Mouse (Mus musculus) heart, postnatal 14 days (tissue): Measurements from ENCODE around the gene Tmem210. TPM values are rescaled to one million over a fixed set of nuclear protein-coding genes. Genes with fewer than 3 reads are reported as not detected.

ENCODE experiments used
- DNase-seq, 2 experiments: peaks; one replicate each; pipeline ENCODE4 v3.0.0; 2021 to 2022
- intact Hi-C: fragments of 180-260 bp; cut with DNase I; formaldehyde crosslinking; loops from one replicate; pipeline ENCODE4 v1.15.1; 2025
- total RNA-seq, 2 experiments: library from RNA; stranded (reverse); gene quantifications; 2 replicates each; pipeline ENCODE4 v1.2.3; 2021

Gene Tmem210
- total RNA-seq, 2 experiments from 2014 or later = not detected

DNA sequence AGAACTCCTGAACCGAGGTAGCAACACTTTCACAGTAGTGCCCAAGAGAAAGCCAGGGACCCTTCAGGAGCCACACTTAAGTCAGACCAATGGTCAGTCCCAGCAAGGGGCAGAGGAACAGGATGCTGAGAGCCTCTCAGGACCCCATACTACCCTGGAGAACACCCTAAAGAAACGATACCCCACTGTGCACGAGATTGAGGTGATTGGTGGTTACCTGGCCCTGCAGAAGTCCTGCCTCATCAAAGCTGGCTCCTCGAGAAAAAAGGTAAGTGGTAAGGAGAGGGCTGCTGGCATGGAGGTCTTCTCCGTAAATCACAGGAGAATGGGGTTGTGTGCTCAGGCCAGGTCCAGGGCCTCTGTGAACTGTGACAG, 23.7 kb upstream of the Tmem210 start:
- no peak for DNase-seq
- intact Hi-C loops = no loop called here

GRCm38 (mm10) chr2:25264851-25265250, 23.1 kb upstream of the Tmem210 start:
- no peak for DNase-seq
- intact Hi-C loops = no loop called here

- intact Hi-C loops = no loop called here
- peak in 1 of 2 experiments; percentile 42 for DNase-seq
These were observed 21.9 kb upstream of the Tmem210 start for GRCm38 (mm10) chr2:25265897-25266656.

DNA sequence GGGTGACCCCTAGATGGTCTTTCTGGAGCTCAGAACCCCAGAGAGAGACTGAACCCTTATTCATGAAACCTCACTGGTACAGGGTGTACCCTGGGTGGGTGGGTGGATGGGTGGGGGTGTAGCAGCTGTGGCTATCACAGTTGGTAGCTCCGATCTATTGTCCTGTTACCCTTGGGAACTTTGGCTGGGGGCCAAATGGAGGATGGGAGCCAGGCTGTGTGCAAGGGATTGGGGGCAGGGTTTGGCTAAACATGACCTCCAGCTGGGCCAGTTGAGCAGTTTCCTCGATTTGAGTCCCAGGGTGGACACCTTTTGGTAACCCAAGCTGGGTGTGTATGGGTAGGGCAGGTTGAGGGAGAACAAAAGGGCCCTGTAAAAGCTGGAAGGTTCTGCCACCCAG, 21.2 kb upstream of the Tmem210 start:
- peak; percentile 45 to 59 for DNase-seq
- intact Hi-C loops = no loop called here

GRCm38 (mm10) chr2:25267241-25267640, 20.7 kb upstream of the Tmem210 start:
- intact Hi-C loops = no loop called here
- no peak for DNase-seq

DNA sequence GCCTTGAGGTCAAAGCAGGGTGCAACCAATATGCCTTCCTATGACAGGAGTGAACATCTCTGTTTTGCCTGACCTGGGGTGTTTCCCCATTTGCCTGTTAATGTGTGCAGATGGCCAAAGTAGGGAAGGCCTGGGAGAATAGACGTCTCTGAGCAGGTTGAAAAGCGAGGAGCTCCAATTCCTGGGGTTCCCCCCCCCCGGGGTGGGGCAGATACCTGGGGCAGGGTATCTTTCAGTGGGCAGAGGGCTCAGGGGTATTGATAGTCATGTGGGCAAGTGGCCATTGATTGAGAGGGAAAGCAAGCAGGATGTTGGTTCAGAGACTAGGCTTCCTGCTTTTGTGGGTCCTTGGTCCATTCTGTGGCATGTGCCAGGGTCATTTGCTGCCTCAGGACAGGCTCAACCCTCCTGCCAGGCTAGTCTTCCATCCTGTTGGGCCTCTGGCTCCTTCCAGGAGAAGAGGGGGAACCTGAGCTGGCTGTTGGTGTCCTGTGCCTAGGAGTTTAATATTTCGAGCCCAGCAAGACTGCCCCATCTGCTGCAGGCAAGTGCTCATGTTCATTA, 20.1 kb upstream of the Tmem210 start:
- DNase-seq = no peak
- intact Hi-C loops = no loop called here

DNA sequence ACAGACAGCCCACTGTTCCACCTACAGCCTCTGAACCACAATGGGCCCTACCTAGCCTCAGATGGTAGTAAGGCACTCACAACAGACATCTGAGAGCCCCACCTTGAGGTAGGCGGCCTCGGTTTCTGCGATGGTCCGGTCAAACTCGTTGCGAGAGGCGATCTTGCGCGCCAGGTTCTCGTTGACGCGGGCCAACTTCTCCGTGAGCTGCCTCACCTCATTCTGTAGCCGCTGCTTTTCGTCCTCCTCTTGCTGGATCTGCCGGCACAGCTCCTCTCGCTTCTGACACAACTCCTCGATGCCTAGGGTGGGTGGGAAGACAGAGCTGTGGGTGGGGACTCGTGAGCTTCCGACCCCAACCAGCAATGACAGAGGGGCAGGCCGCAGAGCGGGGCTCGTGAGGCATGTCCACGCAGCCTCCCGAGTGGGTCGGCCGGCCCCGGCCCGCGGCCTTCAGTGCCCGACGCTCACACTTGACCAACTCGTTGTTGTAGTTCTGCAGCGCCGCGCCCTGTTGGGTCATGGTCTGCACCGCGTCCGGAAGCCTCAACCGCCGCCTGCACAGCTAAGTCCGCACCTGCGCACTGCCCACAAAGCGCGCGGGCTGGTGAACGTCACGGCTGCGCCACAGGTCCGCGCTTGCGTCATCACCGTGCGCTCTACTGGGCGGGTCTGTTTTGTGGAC, 16.0 kb upstream of the Tmem210 start, which contains the start of the genes Ssna1 and Anapc2:
TSS of gene Ssna1 (minus strand) at position 612 of the 685 bp plus-strand sequence.
TSS of gene Anapc2 (plus strand) at position 652 of the 685 bp plus-strand sequence.
- peak; percentile 98 to 99 for DNase-seq
- intact Hi-C loops = no loop called here

- intact Hi-C loops = no loop called here
- DNase-seq = no peak
These were observed 15.4 kb upstream of the Tmem210 start for GRCm38 (mm10) chr2:25272515-25272914.

- intact Hi-C loops = no loop called here
- no peak for DNase-seq
These were observed 14.9 kb upstream of the Tmem210 start for GRCm38 (mm10) chr2:25273010-25273409.

DNA sequence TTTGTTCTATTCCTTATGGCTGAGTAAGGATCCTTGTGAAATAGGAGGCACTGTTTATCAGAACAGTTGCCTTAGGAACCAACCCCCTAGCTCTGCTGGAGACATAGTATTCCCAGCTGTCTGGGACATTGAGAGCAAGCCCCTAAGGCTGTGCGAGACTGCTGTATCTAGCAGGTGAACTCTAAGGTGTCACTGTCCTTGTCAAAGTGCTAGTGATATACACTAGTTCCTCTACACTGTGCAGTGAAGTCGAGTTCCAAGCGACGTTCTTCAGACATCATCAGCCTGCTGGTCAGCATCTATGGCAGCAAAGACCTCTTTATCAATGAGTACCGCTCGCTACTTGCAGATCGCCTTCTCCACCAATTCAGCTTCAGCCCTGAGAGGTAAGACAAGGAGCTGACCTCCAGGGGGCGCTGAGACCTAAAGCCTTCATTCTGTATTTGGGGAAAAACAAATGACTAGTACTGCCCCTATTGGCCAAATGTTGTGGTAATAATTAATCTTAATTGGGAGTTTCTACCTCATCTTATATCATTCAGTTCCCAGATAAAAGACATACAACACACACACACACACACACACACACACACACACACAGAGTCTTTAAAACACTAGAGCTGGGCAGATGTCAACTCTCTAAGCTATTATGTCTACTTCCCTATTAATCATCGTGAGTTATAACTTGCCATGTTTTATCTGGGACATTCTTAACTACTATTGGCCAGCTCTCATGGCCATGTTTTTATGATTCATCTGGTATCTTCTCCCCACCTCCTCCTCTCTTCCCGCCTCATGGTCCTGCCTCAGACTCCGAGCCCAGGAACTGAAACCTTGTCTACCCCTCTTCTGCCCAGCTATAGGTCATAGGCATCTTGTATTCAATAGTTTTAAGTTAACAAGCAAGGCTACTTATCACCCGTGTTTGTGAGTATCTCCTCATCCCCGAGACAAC, 8.7 kb upstream of the Tmem210 start:
- intact Hi-C loops = loop anchor here (5.0 kb wide), 1 partner anchor 53 kb away; the partner anchor contains the start of gene Man1b1

DNA sequence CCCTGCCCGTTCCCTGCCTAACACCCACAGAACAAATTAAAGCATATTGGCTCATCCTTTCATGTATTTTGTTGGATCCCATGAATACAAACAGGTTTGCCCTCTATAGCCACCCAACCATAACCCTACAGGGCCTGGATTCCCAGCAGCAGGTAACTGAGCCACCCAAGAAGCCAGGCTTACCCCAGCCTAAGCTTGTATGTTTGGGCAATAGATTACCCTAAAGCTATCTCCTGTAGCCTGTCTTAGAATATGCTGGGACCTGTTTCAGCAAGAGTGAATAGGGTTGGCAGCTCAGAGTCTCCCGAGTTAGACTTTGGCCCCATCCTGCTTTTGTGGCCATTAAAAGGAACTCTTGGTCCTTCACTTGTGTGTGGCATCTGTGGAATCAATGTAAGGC, 2.4 kb upstream of the Tmem210 start:
- intact Hi-C loops = no loop called here
- DNase-seq = no peak

More for the DNA sequence above, 8.7 kb upstream of the Tmem210 start:
- DNase-seq = peak; percentile 82 to 89

DNA sequence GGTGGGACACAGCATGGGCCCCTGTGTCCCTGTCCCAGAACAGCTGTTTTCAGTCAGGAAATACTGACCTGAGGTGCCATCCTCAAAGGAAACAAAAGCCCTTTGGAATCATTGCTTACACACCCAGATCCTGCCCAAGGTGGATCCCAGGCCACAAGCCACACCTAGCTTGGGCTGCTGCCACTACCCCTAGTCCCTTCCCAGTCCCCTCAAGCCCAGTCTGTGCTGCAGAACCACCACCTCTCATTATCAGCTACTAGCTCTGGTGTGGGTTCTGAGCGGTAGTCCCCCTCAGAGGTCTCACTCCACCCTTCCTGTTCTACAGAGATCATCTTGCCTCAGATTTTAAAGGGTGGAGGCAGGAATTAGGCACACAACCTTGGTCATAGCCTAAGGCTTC, 1.6 kb upstream of the Tmem210 start:
- no peak for DNase-seq
- intact Hi-C loops = no loop called here

DNA sequence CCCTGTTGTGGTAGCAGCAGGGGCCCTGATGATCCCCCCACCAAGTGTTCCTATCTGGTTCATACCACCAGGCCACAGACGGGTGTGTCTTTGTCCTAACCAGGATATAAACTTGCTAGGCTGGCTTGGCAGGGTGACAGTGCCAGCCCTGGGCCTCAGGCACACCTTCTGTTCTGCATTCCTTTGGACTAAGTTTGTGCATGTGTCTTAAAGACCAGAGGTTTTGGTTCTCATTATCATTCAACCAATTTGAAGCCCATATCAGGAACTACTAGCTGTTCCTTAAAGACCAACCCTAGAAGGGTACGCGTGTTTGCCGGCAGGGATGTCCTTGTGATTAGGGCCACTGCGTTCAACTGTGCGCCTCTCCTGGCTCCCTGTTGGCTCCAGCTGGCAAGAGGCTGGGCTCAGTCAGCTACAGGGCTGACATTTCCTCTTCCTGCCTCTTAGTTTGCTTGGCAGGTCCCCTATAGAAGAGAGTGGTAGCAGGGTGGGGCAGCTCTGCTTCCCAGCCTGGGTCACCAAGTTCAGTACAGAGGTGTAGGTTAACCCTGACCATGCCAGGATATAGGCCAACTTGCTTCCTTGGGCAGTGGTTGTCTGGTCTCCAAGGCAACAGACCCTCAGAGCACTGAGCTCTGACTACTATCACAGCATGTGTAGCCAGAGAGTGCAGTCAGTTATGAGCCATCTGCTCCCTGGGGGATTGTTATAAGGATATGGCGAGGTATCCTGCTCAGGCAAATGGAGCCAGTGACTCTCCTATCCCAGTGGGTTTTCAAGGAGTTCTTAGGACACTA, 908 bp upstream of the Tmem210 start:
- intact Hi-C loops = no loop called here
- no peak for DNase-seq

DNA sequence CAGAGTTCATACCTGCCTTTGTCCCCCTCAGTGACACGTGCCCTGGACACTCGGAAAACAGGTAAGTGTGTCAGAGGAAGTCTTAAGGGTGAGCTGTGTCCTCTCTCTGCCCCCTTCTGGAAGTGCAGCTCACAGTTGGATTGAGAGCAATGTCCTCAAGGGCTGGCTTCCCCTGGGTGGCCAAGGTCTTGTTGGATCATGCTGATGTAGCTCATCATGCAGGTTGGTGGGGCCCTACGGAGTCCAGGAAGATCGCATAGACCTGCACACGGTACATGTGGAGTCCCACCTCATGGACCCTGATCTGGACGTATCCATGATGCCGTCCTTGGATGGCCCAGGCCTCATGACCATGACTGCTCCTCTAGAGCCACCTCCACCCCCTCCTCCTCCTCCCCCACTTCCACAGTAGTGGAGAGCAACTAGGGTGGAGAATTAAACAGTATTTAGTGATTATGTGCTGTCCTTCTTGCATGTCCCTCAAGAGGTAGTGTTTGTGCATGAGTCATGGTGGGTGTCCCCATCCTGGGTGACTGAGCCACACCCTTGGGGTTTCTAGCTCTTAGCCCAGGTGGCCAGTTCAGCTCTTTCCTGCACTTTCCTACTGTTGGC, 895 bp downstream of the Tmem210 start:
- intact Hi-C loops = no loop called here
- DNase-seq = no peak

DNA sequence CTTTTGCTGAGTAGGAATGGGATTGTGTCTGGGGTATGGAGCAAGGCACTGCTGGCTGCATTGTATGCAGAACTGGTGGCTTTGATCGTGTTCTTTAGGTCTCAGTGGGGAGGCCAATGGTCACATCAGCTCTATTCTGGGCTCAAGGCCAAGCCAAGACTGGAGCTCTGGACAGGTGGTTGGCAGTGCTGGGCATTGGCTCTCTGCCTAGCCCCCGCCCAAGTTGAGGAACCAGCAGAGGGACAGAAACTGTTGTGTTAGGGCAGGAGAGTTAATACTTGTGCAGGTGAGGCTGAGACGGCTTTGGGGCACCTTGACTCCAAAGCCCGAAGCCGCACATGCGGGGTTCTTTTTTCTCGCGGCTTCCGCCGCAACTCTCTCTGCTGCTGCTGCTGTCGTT, 1.7 kb downstream of the Tmem210 start, which contains the start of gene Lrrc26:
TSS of gene Lrrc26 (plus strand) at position 265 of the 400 bp plus-strand sequence.
- peak in 1 of 2 experiments; percentile 49 for DNase-seq
- intact Hi-C loops = no loop called here

DNA sequence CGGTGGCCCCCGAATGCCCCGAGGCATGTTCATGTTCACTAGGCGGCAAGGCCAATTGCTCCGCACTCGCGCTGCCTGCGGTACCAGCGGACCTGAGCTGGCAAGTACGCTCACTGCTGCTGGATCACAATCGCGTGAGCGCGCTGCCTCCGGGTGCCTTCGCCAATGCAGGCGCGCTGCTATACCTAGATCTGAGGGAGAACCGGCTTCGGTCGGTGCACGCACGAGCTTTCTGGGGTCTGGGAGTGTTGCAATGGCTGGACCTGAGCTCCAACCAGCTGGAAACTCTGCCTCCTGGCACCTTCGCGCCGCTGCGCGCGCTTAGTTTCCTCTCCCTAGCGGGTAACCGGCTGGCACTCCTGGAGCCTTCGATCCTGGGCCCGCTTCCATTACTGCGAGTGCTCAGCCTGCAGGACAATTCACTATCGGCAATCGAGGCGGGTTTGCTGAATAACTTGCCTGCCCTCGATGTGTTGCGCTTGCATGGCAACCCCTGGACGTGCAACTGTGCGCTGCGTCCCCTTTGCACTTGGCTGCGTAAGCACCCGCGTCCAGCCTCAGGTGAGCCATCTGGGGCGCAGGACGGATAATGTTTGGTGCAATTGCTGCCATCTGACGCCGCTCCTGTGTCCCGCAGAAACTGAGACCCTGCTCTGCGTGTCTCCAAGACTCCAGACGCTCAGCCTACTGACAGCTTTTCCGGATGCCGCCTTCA, 2.3 kb downstream of the Tmem210 start:
- intact Hi-C loops = no loop called here
- no peak for DNase-seq

DNA sequence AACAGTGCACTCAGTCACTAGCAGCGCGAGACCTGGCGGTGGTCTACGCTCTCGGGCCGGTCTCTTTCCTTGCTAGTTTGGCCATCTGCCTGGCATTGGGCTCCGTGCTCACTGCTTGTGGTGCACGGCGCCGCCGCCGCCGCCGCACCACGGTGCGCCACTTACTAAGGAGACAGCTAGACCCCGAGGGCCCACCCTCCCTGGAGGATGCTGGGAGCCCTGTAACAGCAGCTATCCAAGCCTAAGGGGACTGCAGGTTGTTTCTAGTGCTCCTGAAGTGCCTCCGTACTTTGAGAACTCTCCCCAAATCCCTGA, 2.8 kb downstream of the Tmem210 start:
- no peak for DNase-seq
- intact Hi-C loops = no loop called here
